Mouse (Mus musculus): ENCODE measurements around the gene Mas1.

DNA sequence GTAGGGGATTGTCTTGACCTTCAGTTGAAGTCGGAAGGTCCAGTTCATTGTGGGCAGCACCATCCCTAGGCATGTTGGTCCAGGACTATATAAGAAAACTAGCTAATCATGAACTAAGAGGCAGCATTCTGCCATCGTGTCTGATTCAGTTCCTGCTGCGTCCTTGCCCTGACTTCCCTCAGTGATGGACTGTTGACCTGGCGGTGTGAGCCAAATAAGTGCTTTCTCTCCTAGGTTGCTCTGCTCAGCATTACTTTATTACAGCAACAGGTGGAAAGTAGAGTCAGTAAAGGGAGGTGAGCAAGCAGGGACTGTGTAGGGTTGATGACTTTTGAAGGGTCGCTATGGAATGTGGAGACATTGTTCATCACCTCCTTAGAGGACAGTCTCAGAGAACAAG is 32.2 kb downstream of the Mas1 start:
- TF ChIP-seq POLR2A (IDR thresholded peaks at IDR 0.05; ENCODE audit: control insufficient read depth in 1 of 2, insufficient read depth in 1 of 2, low read depth in 1 of 2, low read length in 2 of 2, poor library complexity in 1 of 2) (no peak), HCFC1 (IDR thresholded peaks at IDR 0.05; ENCODE audit: low read depth, low read length) (no peak), KAT2A (conservative IDR thresholded peaks at IDR 0.05; ENCODE audit: low read depth, low read length) (no peak)
